Mouse (Mus musculus) brain, embryonic 14.5 days (tissue): ENCODE results near the gene Pdcd1lg2. TPM values are rescaled to one million over a fixed set of nuclear protein-coding genes. Genes with fewer than 3 reads are reported as not detected.
A peak's percentile ranks its signal among the peaks of the same experiment; 100 is the strongest.

ENCODE experiments used
- DNase-seq: peaks from one replicate; pipeline ENCODE4 v3.0.0-alpha.2; 2011; ENCODE audit warnings: low read depth
- CTCF ChIP-seq: fragments of 200-500 bp; IDR thresholded peaks from 2 replicates; pipeline ENCODE4 v1.5.1; 2012; ENCODE audit warnings: inconsistent platforms, mild to moderate bottlenecking, moderate library complexity, borderline replicate concordance; ENCODE audit not compliant: insufficient read depth, insufficient read length; ENCODE audit errors: extremely low read depth
- POLR2A ChIP-seq: fragments of 200-500 bp; IDR thresholded peaks from 2 replicates; pipeline ENCODE4 v1.6.1; 2012; ENCODE audit warnings: mild to moderate bottlenecking, inconsistent platforms, borderline replicate concordance; ENCODE audit not compliant: poor library complexity, insufficient read depth, insufficient read length, severe bottlenecking; ENCODE audit errors: extremely low read depth
- polyA plus RNA-seq: library from polyadenylated mRNA; depleted of rRNA; stranded (reverse); fragments of >200 nt; gene quantifications from 2 replicates; pipeline ENCODE4 v1.2.3, GENCODE M21; 2012

Gene Pdcd1lg2
- polyA plus RNA-seq, 1 experiment: 0.10 TPM

DNA sequence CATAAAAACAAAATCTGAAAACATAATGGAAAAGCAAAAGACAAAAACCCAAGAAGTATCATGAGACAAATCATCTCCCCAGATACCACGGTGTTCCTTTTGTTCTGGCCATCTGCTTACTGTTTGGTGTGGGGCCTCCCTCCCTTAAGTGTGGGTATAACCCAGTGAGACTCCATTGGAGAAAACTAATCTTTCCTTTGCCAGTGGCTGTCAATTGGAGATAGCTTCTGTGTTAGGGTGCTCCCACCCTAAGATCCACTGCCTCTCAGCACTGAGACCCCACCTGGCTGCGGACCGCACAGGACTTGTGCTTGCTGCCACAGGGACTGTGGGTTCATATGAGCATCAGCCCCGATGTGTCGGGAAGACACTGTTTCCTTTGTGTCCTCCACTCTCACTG, 71.4 kb downstream of the Pdcd1lg2 start:
- no peak for DNase-seq
- TF ChIP-seq POLR2A: no peak
- TF ChIP-seq CTCF: no peak

DNA sequence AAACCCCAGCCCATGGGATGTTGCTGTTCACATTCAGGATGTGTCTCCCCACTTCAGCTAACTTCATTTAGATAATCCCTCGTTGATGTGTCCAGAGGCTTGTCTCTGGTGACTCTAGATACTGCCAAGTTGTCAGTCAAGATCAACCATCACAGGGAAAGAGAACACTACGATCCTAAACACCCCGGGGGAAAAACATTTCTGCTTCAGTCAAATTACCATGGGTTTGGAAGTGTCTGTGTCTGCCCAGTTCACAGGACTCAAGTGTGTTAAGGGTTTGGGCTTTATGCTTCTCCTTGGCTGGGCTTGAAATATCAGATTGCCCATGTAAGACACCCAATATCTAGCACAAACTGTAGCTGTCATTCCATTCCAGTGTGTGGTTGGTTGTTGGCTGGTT, 71.9 kb downstream of the Pdcd1lg2 start:
- no peak for TF ChIP-seq CTCF
- no peak for TF ChIP-seq POLR2A
- peak; percentile 25 for DNase-seq

- DNase-seq: no peak
- TF ChIP-seq CTCF (no peak), POLR2A (no peak)
These were observed 72.7 kb downstream of the Pdcd1lg2 start for GRCm38 (mm10) chr19:29483386-29483785.

GRCm38 (mm10) chr19:29484537-29484936, 73.8 kb downstream of the Pdcd1lg2 start:
- TF ChIP-seq CTCF (no peak), POLR2A (no peak)
- DNase-seq: no peak

GRCm38 (mm10) chr19:29485257-29485948, 74.7 kb downstream of the Pdcd1lg2 start:
- no peak for TF ChIP-seq CTCF
- no peak for TF ChIP-seq POLR2A
- DNase-seq: no peak

GRCm38 (mm10) chr19:29486545-29487206, 76.0 kb downstream of the Pdcd1lg2 start:
- TF ChIP-seq CTCF (no peak), POLR2A (no peak)
- no peak for DNase-seq

- no peak for TF ChIP-seq POLR2A
- no peak for TF ChIP-seq CTCF
- DNase-seq: no peak
These were observed 76.8 kb downstream of the Pdcd1lg2 start for GRCm38 (mm10) chr19:29487326-29488072.

- TF ChIP-seq CTCF: no peak
- TF ChIP-seq POLR2A: no peak
- DNase-seq: no peak
These were observed 77.3 kb downstream of the Pdcd1lg2 start for GRCm38 (mm10) chr19:29488073-29488390.

GRCm38 (mm10) chr19:29488420-29488819, 77.7 kb downstream of the Pdcd1lg2 start:
- TF ChIP-seq POLR2A (no peak), CTCF (no peak)
- no peak for DNase-seq

- DNase-seq: no peak
- no peak for TF ChIP-seq POLR2A
These were observed 79.1 kb downstream of the Pdcd1lg2 start for GRCm38 (mm10) chr19:29489785-29490284.

DNA sequence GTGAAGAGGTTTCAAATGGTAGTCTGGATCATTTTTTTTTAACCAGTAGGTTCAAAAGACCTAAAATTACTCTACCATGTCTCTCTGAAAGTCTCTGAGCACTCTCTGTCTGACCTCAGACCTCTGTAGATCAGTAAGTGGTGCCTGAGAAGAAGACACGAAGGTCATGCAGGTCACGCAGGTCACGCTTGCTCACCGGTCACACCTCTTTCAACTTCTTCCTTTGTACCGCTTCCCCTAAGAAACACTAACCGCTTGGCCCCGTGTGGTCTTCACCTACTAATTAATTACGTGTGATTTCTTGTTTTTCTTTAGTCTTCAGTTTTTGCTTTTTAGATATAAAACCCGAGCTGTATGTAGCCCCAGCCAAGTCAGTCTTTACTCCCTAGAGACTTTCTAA, 80.7 kb downstream of the Pdcd1lg2 start:
- no peak for DNase-seq
- TF ChIP-seq CTCF (no peak), POLR2A (no peak)

DNA sequence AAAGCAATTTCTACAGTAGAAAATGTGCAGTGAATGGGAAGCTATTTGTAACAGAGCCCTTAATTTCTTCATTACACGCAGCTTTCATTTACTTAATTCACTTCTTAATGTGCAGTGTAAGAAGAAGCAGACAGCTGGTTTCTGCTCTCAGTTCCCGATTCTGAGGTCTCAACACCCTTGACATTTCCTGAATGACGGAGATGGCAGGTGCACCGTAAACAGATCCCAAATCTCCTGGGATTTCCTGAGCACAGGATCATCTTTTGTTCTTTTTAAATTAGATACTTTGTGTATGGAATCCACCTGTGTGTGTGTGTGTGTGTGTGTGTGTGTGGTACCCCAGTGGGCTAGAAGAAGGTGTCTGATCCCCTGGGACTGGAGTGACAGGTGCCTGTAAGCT, 83.7 kb downstream of the Pdcd1lg2 start:
- DNase-seq: no peak
- TF ChIP-seq POLR2A (no peak), CTCF (no peak)

- no peak for DNase-seq
- no peak for TF ChIP-seq POLR2A
- TF ChIP-seq CTCF: no peak
These were observed 85.4 kb downstream of the Pdcd1lg2 start for GRCm38 (mm10) chr19:29496001-29496597.

DNA sequence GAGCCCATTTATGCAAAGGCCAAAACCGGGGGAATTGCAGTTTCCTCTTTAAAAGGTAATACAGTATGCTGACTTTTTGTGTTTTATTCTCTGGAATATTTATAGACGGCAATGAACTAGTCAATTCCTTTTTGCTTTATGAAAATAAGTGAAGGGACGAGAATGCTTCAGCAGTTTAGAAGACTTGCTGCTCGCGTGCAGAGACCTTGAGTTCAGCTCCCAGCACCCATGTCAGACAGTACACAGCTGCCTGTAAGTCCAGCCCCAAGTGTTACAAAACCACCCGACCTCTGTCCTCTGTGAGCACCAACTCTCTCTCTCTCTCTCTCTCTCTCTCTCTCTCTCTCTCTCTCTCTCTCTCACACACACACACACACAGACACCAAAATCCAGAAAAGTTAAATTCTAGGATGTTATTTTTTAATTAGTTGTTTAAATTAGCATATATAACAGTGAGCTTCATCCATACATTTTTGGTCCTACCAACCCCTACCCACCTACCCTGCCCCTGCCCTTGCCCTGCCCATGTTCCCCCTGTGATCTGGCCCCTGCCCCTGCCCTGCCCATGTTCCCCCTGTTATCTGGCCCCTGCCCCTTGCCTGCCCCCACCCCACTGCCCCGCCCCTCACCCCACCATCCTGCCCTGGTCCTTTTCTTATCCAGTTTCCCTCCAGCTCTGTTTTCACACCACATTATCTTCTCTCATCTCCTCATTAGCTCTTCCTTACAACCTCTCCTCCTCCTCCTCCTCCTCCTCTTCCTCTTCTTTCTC, 86.3 kb downstream of the Pdcd1lg2 start:
- DNase-seq: no peak
- TF ChIP-seq POLR2A (no peak), CTCF (no peak)
